ENCODE assay signal across 9 mouse cellular contexts in genomic region chr17:7927582-7928535, GRCm38 (mm10). TPM values are rescaled to one million over a fixed set of nuclear protein-coding genes. Genes with fewer than 3 reads are reported as not detected.
A peak's percentile ranks its signal among the peaks of the same experiment; 100 is the strongest.
DNase-seq lines count a peak whose midpoint lies in the region; ATAC-seq lines count a peak whose summit lies in the region.
"Had no signal": no experiment of that assay in that cellular context is flagged by ENCODE, and none has a peak within 500 bp of the region (broad histone marks: within the 10 kb centered on the region; RNA-seq: fewer than 3 reads in every experiment).

No protein-coding gene starts in this region.

- WGBS in forebrain, embryonic 11.5 days: 73% methylated on average over 24 of the region's 24 CpGs
- 70% methylated on average over 24 of the region's 24 CpGs for WGBS in forebrain, embryonic 13.5 days

- no peaks in the 10 kb centered on the region for H3K9me3 ChIP-seq in forebrain, embryonic 11.5 days (ENCODE audit: control insufficient read depth, low read length)
- no peaks in the 10 kb centered on the region for H3K9me3 ChIP-seq in forebrain, embryonic 13.5 days (replicated peaks)
- H3K9me3 ChIP-seq: limb, embryonic 13.5 days had no signal

- no peak for ATAC-seq in forebrain, embryonic 11.5 days (replicated peaks; ENCODE audit: low FRiP score)
- no peak for ATAC-seq in forebrain, embryonic 13.5 days
- peak; percentile 77 for ATAC-seq in megakaryocyte-erythroid progenitor cell, adult 5-6 weeks (replicated peaks; ENCODE audit: low FRiP score, low TSS enrichment, poor library complexity, severe bottlenecking)

- no peak overlapping the region for H3K4me3 ChIP-seq in forebrain, embryonic 11.5 days (ENCODE audit: low read depth, low read length)
- H3K4me3 ChIP-seq in forebrain, embryonic 13.5 days: no peak overlapping the region
- H3K4me3 ChIP-seq: limb, embryonic 13.5 days had no signal

- no peaks in the 10 kb centered on the region for H3K4me1 ChIP-seq in forebrain, embryonic 11.5 days (replicated peaks; ENCODE audit: control insufficient read depth, insufficient read depth, low read length)
- peaks cover 4% of the 10 kb centered on the region; the same call in 1 of the 2 replicates for H3K4me1 ChIP-seq in forebrain, embryonic 13.5 days

- DNase-seq in forebrain, embryonic 11.5 days (ENCODE audit: low spot score): peak; percentile 76
- peak; percentile 67 for DNase-seq in NIH3T3 (ENCODE audit: low read depth)
- peak; percentile 40 for DNase-seq in cerebellum, adult 9-11 months
- peak; percentile 67 for DNase-seq in heart, adult 8-10 months (ENCODE audit: low spot score)
- peak; percentile 65 to 86 for DNase-seq in left cerebral cortex, adult 18-20 months (ENCODE audit: low spot score in 2 of 2)
- peak; percentile 80 to 93 for DNase-seq in spleen, postnatal 4 days (ENCODE audit: low spot score in 2 of 2)

- H3K27ac ChIP-seq in forebrain, embryonic 11.5 days (ENCODE audit: low read depth, low read length): no peak overlapping the region
- no peak overlapping the region for H3K27ac ChIP-seq in forebrain, embryonic 13.5 days
- H3K27ac ChIP-seq: limb, embryonic 13.5 days had no signal

- H3K4me2 ChIP-seq in forebrain, embryonic 11.5 days (ENCODE audit: low read depth, low read length, severe bottlenecking): no peak overlapping the region
- no peak overlapping the region for H3K4me2 ChIP-seq in forebrain, embryonic 13.5 days
- H3K4me2 ChIP-seq: limb, embryonic 13.5 days had no signal

- no peaks in the 10 kb centered on the region for H3K27me3 ChIP-seq in forebrain, embryonic 11.5 days (ENCODE audit: control insufficient read depth, insufficient read depth, low read length)
- no peaks in the 10 kb centered on the region for H3K27me3 ChIP-seq in forebrain, embryonic 13.5 days
- H3K27me3 ChIP-seq: limb, embryonic 13.5 days had no signal

- no peaks in the 10 kb centered on the region for H3K36me3 ChIP-seq in forebrain, embryonic 11.5 days (ENCODE audit: control insufficient read depth, insufficient read depth, low read length)
- H3K36me3 ChIP-seq in forebrain, embryonic 13.5 days (ENCODE audit: poor library complexity, severe bottlenecking): no peaks in the 10 kb centered on the region
- H3K36me3 ChIP-seq: limb, embryonic 13.5 days had no signal

- no peak overlapping the region for H3K9ac ChIP-seq in forebrain, embryonic 11.5 days (ENCODE audit: low read length)
- H3K9ac ChIP-seq in forebrain, embryonic 13.5 days: no peak overlapping the region
- H3K9ac ChIP-seq: limb, embryonic 13.5 days had no signal

RNA-seq across cellular contexts. Expression of gene Tagap, which starts 2.1 kb away (rescaled TPM):
- 0.47 TPM in 1 of 2 replicates, not detected in the other for polyA plus RNA-seq in forebrain, embryonic 11.5 days (2014; fragmentation: Nextera tagmentation; extraction: Ambion mirVana)
- polyA plus RNA-seq in forebrain, embryonic 13.5 days (2015; fragmentation: Nextera tagmentation; extraction: Ambion mirVana): 0.40 and 0.45 TPM in 2 replicates
- 1 to 10 TPM; 2.1 to 3.2 (median 2.5) TPM for total RNA-seq in heart, adult 8-10 months (2022)
- total RNA-seq in left cerebral cortex, adult 18-20 months (2021): 1 to 10 TPM; 5.3 to 5.6 TPM
- total RNA-seq in megakaryocyte-erythroid progenitor cell, adult 5-6 weeks (2014; fragmentation: Nextera tagmentation): 6.7 TPM in 1 of 2 replicates, not detected in the other
- total RNA-seq in megakaryocyte-erythroid progenitor cell, adult 5-6 weeks (2017): 1.8 and 4.0 TPM in 2 replicates

RNA-seq across cellular contexts. Expression of gene Rsph3a, which starts 17.6 kb away (rescaled TPM):
- polyA plus RNA-seq in forebrain, embryonic 11.5 days (2014; fragmentation: Nextera tagmentation; extraction: Ambion mirVana): 61.0 and 69.4 TPM in 2 replicates
- 62.4 and 75.4 TPM in 2 replicates for polyA plus RNA-seq in forebrain, embryonic 13.5 days (2015; fragmentation: Nextera tagmentation; extraction: Ambion mirVana)
- total RNA-seq in heart, adult 8-10 months (2022): 10 to 100 TPM; 26.7 to 39.6 (median 33.8) TPM
- total RNA-seq in left cerebral cortex, adult 18-20 months (2021): 10 to 100 TPM; 36.9 to 41.9 TPM
- total RNA-seq in megakaryocyte-erythroid progenitor cell, adult 5-6 weeks (2014; fragmentation: Nextera tagmentation): 43.0 and 50.2 TPM in 2 replicates
- 59.1 and 67.3 TPM in 2 replicates for total RNA-seq in megakaryocyte-erythroid progenitor cell, adult 5-6 weeks (2017)
